ENCODE assay signal across 8 mouse cellular contexts in genomic region chr16:34095093-34095465, GRCm38 (mm10).
DNase-seq lines count a peak whose midpoint lies in the region; ATAC-seq and TF ChIP-seq lines count a peak whose summit lies in the region.

No protein-coding gene starts in this region.

- 2% methylated on average over 3 of the region's 3 CpGs for WGBS in limb, embryonic 14.5 days
- whole genome bisulfite sequencing in stomach, embryonic 15.5 days, result 2% methylated on average over 3 of the region's 3 CpGs

- TF ChIP-seq POLR2A in limb, embryonic 14.5 days (IDR thresholded peaks at IDR 0.05; ENCODE audit: borderline replicate concordance, extremely low read depth, insufficient read depth, insufficient read length), result no peak

- H3K36me3 ChIP-seq in limb, embryonic 14.5 days (ENCODE audit: control insufficient read depth, insufficient read depth, low read length), result no peaks in the 10 kb centered on the region
- no peaks in the 10 kb centered on the region for H3K36me3 ChIP-seq in stomach, embryonic 15.5 days

- no peak for TF ChIP-seq CTCF in gastrocnemius, adult 2 months (IDR thresholded peaks at IDR 0.05)

- H3K9ac ChIP-seq in limb, embryonic 14.5 days (ENCODE audit: low read depth, low read length, severe bottlenecking), result no peak overlapping the region
- H3K9ac ChIP-seq in stomach, embryonic 15.5 days, result no peak overlapping the region; the same call in 1 of the 2 replicates

- H3K27ac ChIP-seq in gastrocnemius, adult 2 months, result peak overlapping the region; percentile 94
- H3K27ac ChIP-seq in limb, embryonic 14.5 days (replicated peaks; ENCODE audit: low read depth, low read length), result no peak overlapping the region
- peak overlapping the region; percentile 78 for H3K27ac ChIP-seq in stomach, embryonic 15.5 days

- DNase-seq in gastrocnemius, adult 2 months, result no peak
- DNase-seq in gastrocnemius, postnatal 4 days (ENCODE audit: low spot score in 2 of 2), result no peak
- DNase-seq in retina, postnatal 1 day, result peak; percentile 60
- no peak for DNase-seq in retina, embryonic 14.5 days (ENCODE audit: low spot score)
- DNase-seq in limb, embryonic 14.5 days (ENCODE audit: low spot score), result no peak
- no peak for DNase-seq in adrenal gland, postnatal 14 days
- DNase-seq in thymus, postnatal 4 days, result no peak

- H3K27me3 ChIP-seq in limb, embryonic 14.5 days (ENCODE audit: control insufficient read depth, insufficient read depth, low read length), result no peaks in the 10 kb centered on the region
- H3K27me3 ChIP-seq in stomach, embryonic 15.5 days (replicated peaks), result no peaks in the 10 kb centered on the region

- peaks cover 7% of the 10 kb centered on the region for H3K4me1 ChIP-seq in limb, embryonic 14.5 days (ENCODE audit: control insufficient read depth, insufficient read depth, low read length)
- peaks cover 20% of the 10 kb centered on the region; the same call in 1 of the 2 replicates for H3K4me1 ChIP-seq in stomach, embryonic 15.5 days

- peak overlapping the region; percentile 85 for H3K4me3 ChIP-seq in gastrocnemius, adult 2 months
- H3K4me3 ChIP-seq in limb, embryonic 14.5 days (replicated peaks; ENCODE audit: low read length), result peak overlapping the region; percentile 47
- peak overlapping the region; percentile 63 for H3K4me3 ChIP-seq in stomach, embryonic 15.5 days (replicated peaks)

- H3K4me2 ChIP-seq in limb, embryonic 14.5 days (replicated peaks; ENCODE audit: low read depth, low read length, severe bottlenecking), result peak overlapping the region; percentile 79
- peak overlapping the region; percentile 80 for H3K4me2 ChIP-seq in stomach, embryonic 15.5 days

- no peak for ATAC-seq in limb, embryonic 14.5 days (ENCODE audit: low FRiP score, low read depth)
- ATAC-seq in stomach, embryonic 15.5 days (ENCODE audit: insufficient read depth, low FRiP score, low read depth), result no peak

- intact Hi-C loops in gastrocnemius, adult 2 months (cut with DNase I), result no loop called here

- no peaks in the 10 kb centered on the region for H3K9me3 ChIP-seq in limb, embryonic 14.5 days (ENCODE audit: control insufficient read depth, low read length)
- H3K9me3 ChIP-seq in stomach, embryonic 15.5 days, result no peaks in the 10 kb centered on the region
